Comparison of ENCODE assay signal across 24 mouse cellular contexts in genomic region chr7:43392349-43393121, GRCm38 (mm10). TPM values are rescaled to one million over a fixed set of nuclear protein-coding genes. Genes with fewer than 3 reads are reported as not detected.
DNase-seq lines count a peak whose midpoint lies in the region; ATAC-seq and TF ChIP-seq lines count a peak whose summit lies in the region.
"Had no signal": no experiment of that assay in that cellular context is flagged by ENCODE, and none has a peak within 500 bp of the region (broad histone marks: within the 10 kb centered on the region; RNA-seq: fewer than 3 reads in every experiment).

No protein-coding gene starts in this region.

- WGBS in lung, embryonic 14.5 days: 55% methylated on average over 8 of the region's 8 CpGs
- 61% methylated on average over 8 of the region's 8 CpGs for WGBS in lung, adult 2 months
- 14% methylated on average over 8 of the region's 8 CpGs for WGBS in spleen, adult 2 months
- 78% methylated on average over 8 of the region's 8 CpGs for WGBS in midbrain, embryonic 15.5 days

- TF ChIP-seq CTCF in lung, embryonic 14.5 days (IDR thresholded peaks at IDR 0.05; ENCODE audit: low read depth): no peak
- TF ChIP-seq CTCF in lung, adult 2 months (IDR thresholded peaks at IDR 0.05; ENCODE audit: insufficient read depth, low read length): no peak
- no peak for TF ChIP-seq CTCF in spleen, adult 2 months (IDR thresholded peaks at IDR 0.05; ENCODE audit: extremely low read depth, insufficient read depth, insufficient read length, insufficient replicate concordance)

- TF ChIP-seq POLR2A in lung, adult 2 months (IDR thresholded peaks at IDR 0.05; ENCODE audit: borderline replicate concordance, extremely low read depth, low read depth, low read length): no peak
- TF ChIP-seq POLR2A in spleen, adult 2 months (IDR thresholded peaks at IDR 0.05; ENCODE audit: low read depth, low read length): no peak

- no peak overlapping the region for H3K4me2 ChIP-seq in lung, embryonic 14.5 days
- H3K4me2 ChIP-seq in midbrain, embryonic 15.5 days: no peak overlapping the region
- H3K4me2 ChIP-seq: embryonic facial prominence, embryonic 13.5 days; forebrain, embryonic 13.5 days; heart, embryonic 13.5 days; hindbrain, embryonic 12.5 days; limb, embryonic 12.5 days; lung, embryonic 15.5 days; neural tube, embryonic 12.5 days had no signal

- no peaks in the 10 kb centered on the region for H3K27me3 ChIP-seq in lung, embryonic 14.5 days (ENCODE audit: insufficient read depth, low read length)
- H3K27me3 ChIP-seq in spleen, adult 2 months (ENCODE audit: control insufficient read depth, insufficient read depth, low read length): no peaks in the 10 kb centered on the region
- H3K27me3 ChIP-seq in midbrain, embryonic 15.5 days (replicated peaks): no peaks in the 10 kb centered on the region
- H3K27me3 ChIP-seq: embryonic facial prominence, embryonic 13.5 days; forebrain, embryonic 13.5 days; heart, embryonic 13.5 days; hindbrain, embryonic 12.5 days; limb, embryonic 12.5 days; lung, embryonic 15.5 days; neural tube, embryonic 12.5 days had no signal

- DNase-seq in lung, embryonic 14.5 days: peak; percentile 4
- DNase-seq in lung, adult 2 months: no peak
- peak; percentile 80 for DNase-seq in MEL-GATA-1-ER (ENCODE audit: extremely low read depth, low read depth)
- DNase-seq in spleen, adult 2 months (ENCODE audit: low read depth in 1 of 2, low spot score in 2 of 2): peak; percentile 57 to 69
- no peak for DNase-seq in right cerebral cortex, postnatal 25 days
- DNase-seq in gastrocnemius, adult 8-10 months (ENCODE audit: low spot score in 2 of 2): no peak
- DNase-seq: adrenal gland, postnatal 14 days; cerebellum, adult 11 months; kidney, postnatal 14 days; layer of hippocampus, postnatal 36 days; thymus, postnatal 14 days had no signal

- no peak overlapping the region for H3K4me3 ChIP-seq in lung, embryonic 14.5 days (ENCODE audit: low read depth, low read length)
- no peak overlapping the region for H3K4me3 ChIP-seq in lung, adult 2 months (replicated peaks; ENCODE audit: extremely low read depth, low read depth, low read length)
- no peak overlapping the region for H3K4me3 ChIP-seq in spleen, adult 2 months (ENCODE audit: extremely low read depth, insufficient read depth, insufficient read length)
- H3K4me3 ChIP-seq in midbrain, embryonic 15.5 days: no peak overlapping the region
- H3K4me3 ChIP-seq: embryonic facial prominence, embryonic 13.5 days; forebrain, embryonic 13.5 days; heart, embryonic 13.5 days; hindbrain, embryonic 12.5 days; limb, embryonic 12.5 days; lung, embryonic 15.5 days; neural tube, embryonic 12.5 days had no signal

- no peak overlapping the region for H3K9ac ChIP-seq in lung, embryonic 14.5 days
- H3K9ac ChIP-seq in midbrain, embryonic 15.5 days: no peak overlapping the region
- H3K9ac ChIP-seq: embryonic facial prominence, embryonic 13.5 days; forebrain, embryonic 13.5 days; heart, embryonic 13.5 days; hindbrain, embryonic 12.5 days; limb, embryonic 12.5 days; lung, embryonic 15.5 days; neural tube, embryonic 12.5 days had no signal

- no peaks in the 10 kb centered on the region for H3K9me3 ChIP-seq in lung, embryonic 14.5 days (ENCODE audit: low read depth, low read length)
- no peaks in the 10 kb centered on the region for H3K9me3 ChIP-seq in midbrain, embryonic 15.5 days
- H3K9me3 ChIP-seq: embryonic facial prominence, embryonic 13.5 days; forebrain, embryonic 13.5 days; heart, embryonic 13.5 days; hindbrain, embryonic 12.5 days; limb, embryonic 12.5 days; lung, embryonic 15.5 days; neural tube, embryonic 12.5 days had no signal

- no peaks in the 10 kb centered on the region for H3K36me3 ChIP-seq in lung, embryonic 14.5 days (ENCODE audit: insufficient read depth)
- no peaks in the 10 kb centered on the region for H3K36me3 ChIP-seq in spleen, adult 2 months (ENCODE audit: control insufficient read depth, insufficient read depth, low read length)
- H3K36me3 ChIP-seq in midbrain, embryonic 15.5 days (replicated peaks): no peaks in the 10 kb centered on the region
- H3K36me3 ChIP-seq: embryonic facial prominence, embryonic 13.5 days; heart, embryonic 13.5 days; hindbrain, embryonic 12.5 days; limb, embryonic 12.5 days; lung, embryonic 15.5 days; neural tube, embryonic 12.5 days had no signal

- no peaks in the 10 kb centered on the region for H3K4me1 ChIP-seq in lung, embryonic 14.5 days (ENCODE audit: insufficient read depth)
- H3K4me1 ChIP-seq in lung, adult 2 months (ENCODE audit: control insufficient read depth, insufficient read depth, low read length): no peaks in the 10 kb centered on the region
- H3K4me1 ChIP-seq in spleen, adult 2 months (ENCODE audit: control insufficient read depth, insufficient read depth, insufficient read length): peaks cover 21% of the 10 kb centered on the region; the same call in 1 of the 2 replicates
- no peaks in the 10 kb centered on the region for H3K4me1 ChIP-seq in midbrain, embryonic 15.5 days
- H3K4me1 ChIP-seq: embryonic facial prominence, embryonic 13.5 days; forebrain, embryonic 13.5 days; heart, embryonic 13.5 days; hindbrain, embryonic 12.5 days; limb, embryonic 12.5 days; lung, embryonic 15.5 days; neural tube, embryonic 12.5 days had no signal

- H3K27ac ChIP-seq in lung, embryonic 14.5 days (ENCODE audit: low read depth): no peak overlapping the region
- peak overlapping the region; percentile 82 for H3K27ac ChIP-seq in spleen, adult 2 months (ENCODE audit: insufficient read depth, low read length)
- H3K27ac ChIP-seq in midbrain, embryonic 15.5 days: no peak overlapping the region
- H3K27ac ChIP-seq: embryonic facial prominence, embryonic 13.5 days; forebrain, embryonic 13.5 days; heart, embryonic 13.5 days; hindbrain, embryonic 12.5 days; limb, embryonic 12.5 days; lung, embryonic 15.5 days; neural tube, embryonic 12.5 days had no signal

- no peak for ATAC-seq in lung, embryonic 14.5 days (ENCODE audit: insufficient read depth)
- ATAC-seq in hematopoietic stem cell, adult 5-6 weeks (replicated peaks in 1 of 2; ENCODE audit: insufficient read depth in 1 of 2, low FRiP score in 2 of 2, low TSS enrichment in 1 of 2, low read depth in 1 of 2, poor library complexity in 2 of 2, severe bottlenecking in 2 of 2): peak; percentile 83 to 88
- no peak for ATAC-seq in midbrain, embryonic 15.5 days (replicated peaks)
- ATAC-seq: forebrain, embryonic 13.5 days; intestine, postnatal 0 days; midbrain, embryonic 16.5 days had no signal

RNA-seq across cellular contexts. Expression of gene Siglecg, which starts 15.5 kb away (rescaled TPM):
- 0.37 and 0.60 TPM in 2 replicates for polyA plus RNA-seq in lung, embryonic 14.5 days (2014; fragmentation: Nextera tagmentation; extraction: Ambion mirVana)
- polyA plus RNA-seq in lung, adult 2 months (2012; rRNA removed): 17.5 and 18.9 TPM in 2 replicates
- total RNA-seq in hematopoietic stem cell, adult 5-6 weeks (2017): 3.0 and 6.3 TPM in 2 replicates
- 279 and 393 TPM in 2 replicates for polyA plus RNA-seq in spleen, adult 2 months (2012; rRNA removed)
- polyA plus RNA-seq in midbrain, embryonic 15.5 days (2015; fragmentation: Nextera tagmentation; extraction: Ambion mirVana): 0.05 TPM in 1 of 2 replicates, not detected in the other
- total RNA-seq in gastrocnemius, adult 8-10 months (2022): not detected
- total RNA-seq: gastrocnemius, adult 18-20 months; layer of hippocampus, postnatal 36 days had no signal
- polyA plus RNA-seq: embryonic facial prominence, embryonic 13.5 days; forebrain, embryonic 13.5 days; hindbrain, embryonic 12.5 days; limb, embryonic 12.5 days; midbrain, embryonic 16.5 days had no signal

RNA-seq across cellular contexts. Expression of gene Lim2, which starts 34.9 kb away (rescaled TPM):
- not detected in 2 replicates for polyA plus RNA-seq in lung, embryonic 14.5 days (2014; fragmentation: Nextera tagmentation; extraction: Ambion mirVana)
- polyA plus RNA-seq in lung, adult 2 months (2012; rRNA removed): 0.05 TPM in 1 of 2 replicates, not detected in the other
- total RNA-seq in hematopoietic stem cell, adult 5-6 weeks (2017): not detected in 2 replicates
- 0.12 and 0.18 TPM in 2 replicates for polyA plus RNA-seq in spleen, adult 2 months (2012; rRNA removed)
- polyA plus RNA-seq in midbrain, embryonic 15.5 days (2015; fragmentation: Nextera tagmentation; extraction: Ambion mirVana): not detected in 2 replicates
- not detected for total RNA-seq in gastrocnemius, adult 8-10 months (2022)
- total RNA-seq: adrenal gland, postnatal 14 days; gastrocnemius, adult 18-20 months; layer of hippocampus, postnatal 36 days had no signal
- polyA plus RNA-seq: embryonic facial prominence, embryonic 13.5 days; forebrain, embryonic 13.5 days; heart, embryonic 13.5 days; hindbrain, embryonic 12.5 days; limb, embryonic 12.5 days; lung, embryonic 15.5 days; midbrain, embryonic 16.5 days; neural tube, embryonic 12.5 days; stomach, embryonic 14.5 days had no signal

RNA-seq across cellular contexts. Expression of gene Siglecf, which starts 41.4 kb away (rescaled TPM):
- 0.13 TPM in 1 of 2 replicates, not detected in the other for polyA plus RNA-seq in lung, embryonic 14.5 days (2014; fragmentation: Nextera tagmentation; extraction: Ambion mirVana)
- 14.7 and 19.2 TPM in 2 replicates for polyA plus RNA-seq in lung, adult 2 months (2012; rRNA removed)
- 5.0 and 7.6 TPM in 2 replicates for total RNA-seq in hematopoietic stem cell, adult 5-6 weeks (2017)
- polyA plus RNA-seq in spleen, adult 2 months (2012; rRNA removed): 0.94 and 0.99 TPM in 2 replicates
- 0.17 and 0.34 TPM in 2 replicates for polyA plus RNA-seq in midbrain, embryonic 15.5 days (2015; fragmentation: Nextera tagmentation; extraction: Ambion mirVana)
- not detected for total RNA-seq in gastrocnemius, adult 8-10 months (2022)
- total RNA-seq: adrenal gland, postnatal 14 days; gastrocnemius, adult 18-20 months had no signal
- polyA plus RNA-seq: forebrain, embryonic 13.5 days; heart, embryonic 13.5 days; hindbrain, embryonic 12.5 days; stomach, embryonic 14.5 days had no signal

RNA-seq across cellular contexts. Expression of gene Nkg7, which starts 44.3 kb away (rescaled TPM):
- polyA plus RNA-seq in lung, embryonic 14.5 days (2014; fragmentation: Nextera tagmentation; extraction: Ambion mirVana): 0.58 and 1.3 TPM in 2 replicates
- 17.3 and 19.7 TPM in 2 replicates for polyA plus RNA-seq in lung, adult 2 months (2012; rRNA removed)
- total RNA-seq in hematopoietic stem cell, adult 5-6 weeks (2017): 94.2 and 115 TPM in 2 replicates
- 97.1 and 102 TPM in 2 replicates for polyA plus RNA-seq in spleen, adult 2 months (2012; rRNA removed)
- 0.25 TPM in 1 of 2 replicates, not detected in the other for polyA plus RNA-seq in midbrain, embryonic 15.5 days (2015; fragmentation: Nextera tagmentation; extraction: Ambion mirVana)
- total RNA-seq in gastrocnemius, adult 8-10 months (2022): not detected
- total RNA-seq: adrenal gland, postnatal 14 days; gastrocnemius, adult 18-20 months; layer of hippocampus, postnatal 36 days had no signal
- polyA plus RNA-seq: forebrain, embryonic 13.5 days; hindbrain, embryonic 12.5 days; limb, embryonic 12.5 days; midbrain, embryonic 16.5 days had no signal

RNA-seq across cellular contexts. Expression of gene Cldnd2, which starts 48.0 kb away (rescaled TPM):
- not detected in 2 replicates for polyA plus RNA-seq in lung, embryonic 14.5 days (2014; fragmentation: Nextera tagmentation; extraction: Ambion mirVana)
- not detected in 2 replicates for polyA plus RNA-seq in lung, adult 2 months (2012; rRNA removed)
- total RNA-seq in hematopoietic stem cell, adult 5-6 weeks (2017): not detected in 2 replicates
- polyA plus RNA-seq in spleen, adult 2 months (2012; rRNA removed): 0.26 TPM in 1 of 2 replicates, not detected in the other
- polyA plus RNA-seq in midbrain, embryonic 15.5 days (2015; fragmentation: Nextera tagmentation; extraction: Ambion mirVana): not detected in 2 replicates
- total RNA-seq in gastrocnemius, adult 8-10 months (2022): not detected
- total RNA-seq: adrenal gland, postnatal 14 days; gastrocnemius, adult 18-20 months; layer of hippocampus, postnatal 36 days had no signal
- polyA plus RNA-seq: embryonic facial prominence, embryonic 13.5 days; forebrain, embryonic 13.5 days; heart, embryonic 13.5 days; hindbrain, embryonic 12.5 days; intestine, postnatal 0 days; limb, embryonic 12.5 days; lung, embryonic 15.5 days; midbrain, embryonic 16.5 days; neural tube, embryonic 12.5 days; stomach, embryonic 14.5 days had no signal

Comparison
In these comparisons a context has a peak if more than half of its experiments do, and no peak if none do; other contexts are left out.
1. DNase-seq: peak in lung, embryonic 14.5 days (single experiment), MEL-GATA-1-ER (single experiment) and spleen, adult 2 months (2 of 2); none in lung, adult 2 months (single experiment), right cerebral cortex, postnatal 25 days (single experiment) and gastrocnemius, adult 8-10 months (0 of 2).
2. RNA of gene Siglecg, which starts 15.5 kb away (polyA plus RNA-seq): 279 to 393 TPM in spleen, adult 2 months and 17.5 to 18.9 TPM in lung, adult 2 months; 0.37 to 0.60 TPM in lung, embryonic 14.5 days and 0.05 TPM in midbrain, embryonic 15.5 days; every median in the first group is over 10 times any median in the second.
3. ATAC-seq: peak in hematopoietic stem cell, adult 5-6 weeks (2 of 2); none in lung, embryonic 14.5 days (single experiment) and midbrain, embryonic 15.5 days (single experiment).